Mouse (Mus musculus) monocyte, adult 5-6 weeks (primary cell): ENCODE results near the gene Npcd. TPM values are rescaled to one million over a fixed set of nuclear protein-coding genes. Genes with fewer than 3 reads are reported as not detected.

ENCODE experiments used
- ATAC-seq: fragments of 153-309, 156-312 bp; replicated peaks from 2 replicates; pipeline ENCODE4 v1.8.0; 2017; ENCODE audit warnings: mild to moderate bottlenecking; ENCODE audit not compliant: low TSS enrichment, insufficient number of reproducible peaks, severe bottlenecking, poor library complexity, low FRiP score
- total RNA-seq: library from RNA; stranded (forward); fragments of 200-1000, 200-491, 200-594 nt; gene quantifications from 3 replicates; pipeline ENCODE4 v1.2.3, GENCODE M21; 2017

Npcd gene
- total RNA-seq, 1 experiment from 2014 or later: not detected

- no peak for ATAC-seq
These were observed 49.0 kb downstream of the Npcd start for GRCm38 (mm10) chr15:79785056-79785455.

DNA sequence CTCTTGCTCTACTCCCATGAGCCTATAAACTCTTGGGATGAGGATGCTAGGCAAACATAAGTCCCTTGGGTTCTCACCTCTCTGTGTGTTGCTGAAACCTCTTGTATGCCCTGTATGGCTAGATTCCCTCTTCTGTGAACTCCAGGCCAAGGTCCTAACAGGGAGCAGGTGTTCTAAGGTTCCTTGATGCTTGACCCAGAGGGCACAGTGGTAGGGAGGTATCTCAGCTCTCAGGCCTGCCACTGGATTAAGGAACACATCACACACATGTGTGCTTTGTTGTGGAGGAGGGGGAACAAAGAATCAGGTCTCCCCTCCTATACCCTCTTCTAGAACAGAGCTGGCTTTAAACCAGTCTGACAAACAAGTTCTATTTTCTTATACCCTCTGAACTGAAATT is 56.3 kb downstream of the Npcd start, which contains the start of gene Dnal4:
Gene Dnal4, minus strand, starts transcription at position 101 of the 400 bp plus-strand sequence.
- no peak for ATAC-seq

GRCm38 (mm10) chr15:79775662-79776061 is 58.4 kb downstream of the Npcd start:
- no peak for ATAC-seq

DNA sequence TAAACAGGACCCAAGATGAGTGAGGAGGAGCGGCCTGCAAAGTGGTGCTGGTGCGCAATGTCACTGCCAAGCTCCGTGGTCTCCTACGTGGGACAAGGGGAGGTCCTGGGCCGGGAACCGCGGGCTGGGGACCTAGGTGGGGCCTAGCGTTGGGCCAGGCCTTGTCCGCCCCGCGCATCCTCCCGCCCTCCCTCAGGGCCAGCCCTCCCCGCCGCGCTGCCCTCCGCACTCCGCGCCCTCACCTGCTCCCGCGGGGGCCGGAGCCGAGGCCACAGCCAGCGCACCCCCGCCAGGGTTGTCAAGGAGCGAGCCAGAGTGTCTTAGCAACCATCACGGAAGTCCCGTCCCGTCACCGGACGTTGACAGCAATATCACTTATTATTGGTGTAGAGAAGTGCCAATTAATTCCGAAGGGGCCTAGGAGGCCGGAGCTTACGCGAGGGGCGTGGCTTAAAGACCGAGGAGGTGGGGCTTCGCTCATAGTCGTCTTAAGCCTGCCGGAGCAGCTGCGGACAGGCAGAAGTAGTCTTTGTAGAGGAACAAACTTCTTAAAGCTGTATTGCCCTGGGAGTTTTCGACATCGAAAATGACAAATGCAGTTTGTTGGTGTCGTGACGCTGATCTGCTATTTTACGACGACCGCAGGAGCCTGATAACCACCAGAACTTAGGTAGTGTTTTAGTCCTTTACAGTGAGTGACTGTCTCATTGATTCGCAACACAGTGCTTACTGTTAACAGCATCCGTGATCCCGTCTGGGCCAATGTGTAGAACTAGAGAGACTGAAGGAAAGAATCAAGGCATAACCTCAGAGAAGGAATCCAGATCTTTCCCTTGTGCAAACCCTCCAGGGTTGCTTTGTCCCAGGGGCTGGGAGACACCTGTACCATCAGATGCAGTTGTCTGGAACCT is 59.7 kb downstream of the Npcd start:
- peak; percentile 99 for ATAC-seq

DNA sequence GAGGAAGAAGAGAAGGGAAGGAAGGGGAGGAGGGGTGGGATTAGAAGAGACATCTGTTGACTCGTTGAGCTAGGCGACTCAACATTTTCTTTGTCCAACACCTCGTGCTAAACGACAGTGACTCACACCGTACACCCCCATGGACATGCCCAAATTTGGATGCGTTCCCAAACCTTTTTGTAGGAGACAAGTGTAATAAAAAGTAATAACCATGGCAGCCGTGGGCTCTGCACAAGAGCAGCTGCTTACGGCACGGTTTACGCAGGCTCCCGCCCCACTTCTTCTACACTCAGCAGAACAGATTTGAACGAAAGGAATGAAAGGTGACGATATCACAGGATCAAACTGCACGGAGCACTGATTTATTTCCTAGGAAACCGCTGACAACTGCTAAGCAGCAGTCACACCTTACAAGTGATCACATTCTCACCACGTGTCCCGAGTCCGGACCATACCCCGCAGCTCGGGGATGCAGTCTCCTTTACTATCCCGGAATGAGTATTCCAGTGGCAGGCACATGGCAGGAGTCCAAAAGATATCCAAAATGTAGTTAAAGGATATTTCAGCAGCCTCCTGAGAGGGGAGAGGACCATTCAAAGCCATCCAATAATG is 63.3 kb downstream of the Npcd start:
- ATAC-seq: no peak

GRCm38 (mm10) chr15:79768302-79768701 is 65.7 kb downstream of the Npcd start:
- peak; percentile 57; the same call in 1 of the 2 replicates for ATAC-seq

- no peak for ATAC-seq
These were observed 66.6 kb downstream of the Npcd start for GRCm38 (mm10) chr15:79767327-79767961.

DNA sequence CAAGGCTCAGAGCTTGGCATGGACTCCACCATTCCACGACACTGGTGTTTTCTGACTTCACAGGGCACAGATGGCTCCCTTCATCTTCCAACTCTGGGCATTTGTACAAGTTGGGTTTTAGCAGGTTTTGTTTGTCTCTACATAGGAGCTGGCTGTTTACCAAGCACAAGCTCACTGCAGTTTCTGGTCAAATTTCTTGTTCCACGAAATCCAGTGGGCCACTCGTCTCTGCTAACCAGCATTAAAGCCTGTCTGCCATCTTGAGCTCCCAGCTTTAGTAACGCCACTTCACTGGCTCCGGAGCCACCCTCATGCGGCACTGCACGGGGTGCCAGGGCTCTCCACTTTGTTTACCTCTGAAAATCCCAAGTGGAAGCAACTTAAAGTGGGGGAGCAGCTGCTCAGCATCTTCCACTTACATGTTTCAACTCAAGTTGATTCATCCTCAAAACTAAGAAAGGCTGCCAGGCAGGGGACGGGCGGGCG is 67.4 kb downstream of the Npcd start:
- no peak for ATAC-seq

DNA sequence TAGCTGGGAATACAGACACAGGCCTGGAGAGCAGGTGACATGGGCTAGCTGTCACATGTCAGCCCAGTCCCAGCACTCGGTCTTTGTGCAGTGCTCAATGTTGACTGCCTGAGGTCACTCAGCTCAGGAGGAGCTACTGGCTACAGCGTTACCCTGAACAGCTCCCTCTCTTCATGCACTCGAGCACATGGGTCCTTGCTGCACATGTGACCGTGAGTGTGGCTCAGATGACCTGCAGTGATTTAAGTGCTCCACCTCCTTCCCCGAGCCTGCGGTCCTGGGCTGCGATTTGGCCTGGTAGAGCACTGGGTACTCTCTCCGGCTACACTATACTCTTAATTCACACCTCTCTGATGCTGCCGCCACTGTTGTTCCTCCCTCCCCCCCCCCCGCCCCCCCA is 67.9 kb downstream of the Npcd start:
- ATAC-seq: no peak

- ATAC-seq: no peak
These were observed 68.7 kb downstream of the Npcd start for GRCm38 (mm10) chr15:79765361-79765760.

DNA sequence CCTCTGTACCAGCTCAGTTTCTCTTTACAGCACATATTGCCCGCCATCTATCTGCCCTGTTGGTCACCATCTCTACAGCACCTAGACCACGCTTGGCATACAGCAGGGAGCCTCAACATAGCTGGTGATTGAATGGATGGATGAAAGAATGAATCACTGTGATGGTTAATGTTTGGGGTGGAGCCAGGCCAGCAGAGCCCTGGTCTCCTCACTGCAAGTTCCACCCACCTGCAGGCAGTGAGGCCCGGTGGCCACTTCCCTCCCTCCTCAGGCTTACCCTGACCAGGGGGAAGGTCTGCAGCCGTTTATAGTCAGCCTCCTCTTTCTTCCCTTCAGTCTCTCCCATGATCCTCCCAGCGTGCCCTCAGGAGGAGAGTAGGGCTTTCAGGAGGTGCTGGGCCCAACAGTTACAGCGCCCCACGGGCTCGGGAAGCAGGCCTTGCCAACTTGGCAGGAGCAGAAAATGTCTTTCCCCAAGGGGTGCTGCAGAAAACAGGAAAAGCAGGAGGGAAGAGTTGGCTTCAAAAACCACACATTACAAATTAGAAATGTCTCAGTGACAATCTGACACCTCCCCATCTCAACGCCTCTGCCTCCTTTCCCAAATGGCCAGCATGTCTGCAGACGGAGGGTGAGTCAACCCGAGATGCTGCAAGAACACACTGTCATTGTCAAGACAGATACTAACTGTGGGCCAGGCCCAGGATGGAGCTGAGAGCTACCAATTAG is 69.3 kb downstream of the Npcd start:
- ATAC-seq: no peak

- no peak for ATAC-seq
These were observed 70.3 kb downstream of the Npcd start for GRCm38 (mm10) chr15:79763601-79764246.

- no peak for ATAC-seq
These were observed 71.0 kb downstream of the Npcd start for GRCm38 (mm10) chr15:79763001-79763400.

- no peak for ATAC-seq
These were observed 73.1 kb downstream of the Npcd start for GRCm38 (mm10) chr15:79760956-79761355.

- peak; percentile 63 for ATAC-seq
These were observed 76.9 kb downstream of the Npcd start for GRCm38 (mm10) chr15:79757118-79757517.

GRCm38 (mm10) chr15:79755977-79756625 is 77.9 kb downstream of the Npcd start:
- no peak for ATAC-seq

DNA sequence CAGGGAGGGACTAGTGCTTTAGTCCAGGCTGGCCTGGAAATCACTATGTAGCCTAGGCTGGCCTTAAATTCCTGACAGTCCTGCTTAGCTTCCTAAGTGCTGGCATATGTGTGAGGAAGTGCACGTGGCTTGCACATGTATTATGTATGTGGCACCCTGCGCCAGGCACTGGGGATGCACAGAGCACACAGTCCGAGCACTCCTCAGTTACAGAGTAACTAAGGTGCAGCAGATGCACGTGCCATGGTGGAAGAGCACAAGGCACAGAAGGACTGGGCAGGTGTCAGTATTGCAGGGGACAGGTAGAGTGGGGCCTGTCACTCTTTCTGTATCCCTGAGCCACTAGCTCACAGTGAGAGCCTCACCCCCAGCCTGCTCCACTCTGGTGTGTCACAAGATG is 78.9 kb downstream of the Npcd start:
- no peak for ATAC-seq

GRCm38 (mm10) chr15:79753873-79754272 is 80.2 kb downstream of the Npcd start:
- ATAC-seq: no peak
